ENCODE assay signal across 9 mouse cellular contexts in the genomic region with DNA sequence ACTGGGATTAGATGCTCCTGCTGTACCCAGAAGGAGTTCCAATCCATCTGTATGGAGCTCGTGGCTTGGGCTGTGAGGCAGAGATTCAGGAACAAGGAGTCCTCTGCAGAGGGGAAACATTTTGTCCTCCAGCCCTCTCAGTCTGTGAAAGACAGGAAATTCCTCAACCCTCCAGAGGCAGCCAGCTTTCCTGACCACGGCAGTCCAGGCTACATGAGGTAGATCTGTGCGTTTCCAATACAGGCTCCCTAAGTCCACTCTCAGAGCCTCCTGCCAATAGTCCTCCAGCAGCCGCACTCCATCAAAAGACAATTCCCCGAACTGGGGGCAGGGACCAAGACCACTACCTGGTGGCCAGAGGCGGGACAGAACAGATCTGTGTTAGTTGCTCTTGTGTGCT.
DNase-seq lines count a peak whose midpoint lies in the region; ATAC-seq lines count a peak whose summit lies in the region.
"Had no signal": no experiment of that assay in that cellular context is flagged by ENCODE, and none has a peak within 500 bp of the region (broad histone marks: within the 10 kb centered on the region; RNA-seq: fewer than 3 reads in every experiment).

No protein-coding gene starts in this region.

- H3K4me2 ChIP-seq in kidney, embryonic 14.5 days (replicated peaks; ENCODE audit: low read depth, low read length) = no peak overlapping the region
- no peak overlapping the region for H3K4me2 ChIP-seq in forebrain, embryonic 14.5 days (ENCODE audit: low read length)
- H3K4me2 ChIP-seq: liver, embryonic 11.5 days had no signal

- DNase-seq in gastrocnemius, adult 18-20 months (ENCODE audit: low spot score) = peak; percentile 61
- DNase-seq in gastrocnemius, postnatal 4 days (ENCODE audit: low spot score in 2 of 2) = no peak
- no peak for DNase-seq in heart, embryonic 10.5 days (ENCODE audit: low spot score)
- DNase-seq in lung, postnatal 36 days = peak; percentile 68
- no peak for DNase-seq in spleen, postnatal 36 days (ENCODE audit: low spot score in 2 of 2)
- no peak for DNase-seq in left cerebral cortex, adult 8-10 months (ENCODE audit: low spot score in 2 of 2)
- DNase-seq in forebrain, embryonic 14.5 days (ENCODE audit: low spot score) = no peak

- H3K27ac ChIP-seq in heart, embryonic 10.5 days = peak overlapping the region; percentile 69
- peak overlapping the region; percentile 84; the same call in 1 of the 2 replicates for H3K27ac ChIP-seq in kidney, embryonic 14.5 days (ENCODE audit: low read depth, low read length)
- no peak overlapping the region for H3K27ac ChIP-seq in forebrain, embryonic 14.5 days (ENCODE audit: low read depth, low read length)

- peaks cover 36% of the 10 kb centered on the region for H3K27me3 ChIP-seq in heart, embryonic 10.5 days (ENCODE audit: insufficient read depth, poor library complexity, severe bottlenecking)
- H3K27me3 ChIP-seq in kidney, embryonic 14.5 days (ENCODE audit: control insufficient read depth, insufficient read depth, low read length) = no peaks in the 10 kb centered on the region
- no peaks in the 10 kb centered on the region for H3K27me3 ChIP-seq in forebrain, embryonic 14.5 days (replicated peaks; ENCODE audit: control insufficient read depth, insufficient read depth, low read length)

- H3K4me1 ChIP-seq in heart, embryonic 10.5 days = peaks cover 27% of the 10 kb centered on the region
- 0 out of 2 replicates have a peak, but pooled peaks cover 5% of the 10 kb centered on the region for H3K4me1 ChIP-seq in kidney, embryonic 14.5 days (ENCODE audit: control insufficient read depth, insufficient read depth, low read length)
- no peaks in the 10 kb centered on the region for H3K4me1 ChIP-seq in forebrain, embryonic 14.5 days (ENCODE audit: control insufficient read depth, insufficient read depth, low read length)

- no peak overlapping the region for H3K9ac ChIP-seq in kidney, embryonic 14.5 days (ENCODE audit: low read depth, low read length)
- H3K9ac ChIP-seq in forebrain, embryonic 14.5 days (ENCODE audit: low read length) = no peak overlapping the region

- no peaks in the 10 kb centered on the region for H3K9me3 ChIP-seq in heart, embryonic 10.5 days
- no peaks in the 10 kb centered on the region for H3K9me3 ChIP-seq in kidney, embryonic 14.5 days (ENCODE audit: control insufficient read depth, low read length)
- H3K9me3 ChIP-seq in forebrain, embryonic 14.5 days (replicated peaks; ENCODE audit: control insufficient read depth, low read length) = no peaks in the 10 kb centered on the region

- H3K36me3 ChIP-seq in heart, embryonic 10.5 days = no peaks in the 10 kb centered on the region
- H3K36me3 ChIP-seq in kidney, embryonic 14.5 days (ENCODE audit: control insufficient read depth, insufficient read depth, low read length) = no peaks in the 10 kb centered on the region
- H3K36me3 ChIP-seq in forebrain, embryonic 14.5 days (ENCODE audit: control insufficient read depth, insufficient read depth, low read length) = no peaks in the 10 kb centered on the region

- H3K4me3 ChIP-seq in heart, embryonic 10.5 days = no peak overlapping the region
- no peak overlapping the region for H3K4me3 ChIP-seq in kidney, embryonic 14.5 days (ENCODE audit: low read length)
- H3K4me3 ChIP-seq in forebrain, embryonic 14.5 days (ENCODE audit: low read depth, low read length) = no peak overlapping the region

- ATAC-seq in kidney, embryonic 14.5 days (ENCODE audit: low FRiP score, low TSS enrichment) = peak; percentile 56; the same call in 1 of the 2 replicates
- ATAC-seq in forebrain, embryonic 14.5 days = no peak

- 50% methylated on average over 6 of the region's 6 CpGs for WGBS in heart, embryonic 10.5 days
- WGBS in kidney, embryonic 14.5 days = 47% methylated on average over 6 of the region's 6 CpGs
- WGBS in forebrain, embryonic 14.5 days = 86% methylated on average over 6 of the region's 6 CpGs

Comparison
In these comparisons a context has a peak if more than half of its experiments do, and no peak if none do; other contexts are left out.
1. DNase-seq: peak in gastrocnemius, adult 18-20 months (single experiment) and lung, postnatal 36 days (single experiment); none in gastrocnemius, postnatal 4 days (0 of 2), heart, embryonic 10.5 days (single experiment), spleen, postnatal 36 days (0 of 2), left cerebral cortex, adult 8-10 months (0 of 2) and forebrain, embryonic 14.5 days (single experiment).